Mouse (Mus musculus) gastrocnemius, postnatal 25 days (tissue): ENCODE measurements around the gene Map3k21. TPM values are rescaled to one million over a fixed set of nuclear protein-coding genes. Genes with fewer than 3 reads are reported as not detected.
A peak's percentile ranks its signal among the peaks of the same experiment; 100 is the strongest.

Experiments
- DNase-seq: peaks from one replicate; pipeline ENCODE4 v3.0.0; 2022
- long read RNA-seq, 2 experiments: library from polyadenylated mRNA; stranded (forward); transcript quantifications; one replicate each; pipeline ENCODE4 v2.0.0; 2021
- total RNA-seq, 2 experiments: library from RNA; stranded (reverse); gene quantifications; 1 replicate in 1 of 2; 2 replicates in 1 of 2; pipeline ENCODE4 v1.2.3; 2021

Map3k21 gene
- total RNA-seq = under 1 TPM; 0.05 to 0.08 TPM
- long read RNA-seq, experiment 1 = 0 reads
- long read RNA-seq, experiment 2 = 0 reads

DNA sequence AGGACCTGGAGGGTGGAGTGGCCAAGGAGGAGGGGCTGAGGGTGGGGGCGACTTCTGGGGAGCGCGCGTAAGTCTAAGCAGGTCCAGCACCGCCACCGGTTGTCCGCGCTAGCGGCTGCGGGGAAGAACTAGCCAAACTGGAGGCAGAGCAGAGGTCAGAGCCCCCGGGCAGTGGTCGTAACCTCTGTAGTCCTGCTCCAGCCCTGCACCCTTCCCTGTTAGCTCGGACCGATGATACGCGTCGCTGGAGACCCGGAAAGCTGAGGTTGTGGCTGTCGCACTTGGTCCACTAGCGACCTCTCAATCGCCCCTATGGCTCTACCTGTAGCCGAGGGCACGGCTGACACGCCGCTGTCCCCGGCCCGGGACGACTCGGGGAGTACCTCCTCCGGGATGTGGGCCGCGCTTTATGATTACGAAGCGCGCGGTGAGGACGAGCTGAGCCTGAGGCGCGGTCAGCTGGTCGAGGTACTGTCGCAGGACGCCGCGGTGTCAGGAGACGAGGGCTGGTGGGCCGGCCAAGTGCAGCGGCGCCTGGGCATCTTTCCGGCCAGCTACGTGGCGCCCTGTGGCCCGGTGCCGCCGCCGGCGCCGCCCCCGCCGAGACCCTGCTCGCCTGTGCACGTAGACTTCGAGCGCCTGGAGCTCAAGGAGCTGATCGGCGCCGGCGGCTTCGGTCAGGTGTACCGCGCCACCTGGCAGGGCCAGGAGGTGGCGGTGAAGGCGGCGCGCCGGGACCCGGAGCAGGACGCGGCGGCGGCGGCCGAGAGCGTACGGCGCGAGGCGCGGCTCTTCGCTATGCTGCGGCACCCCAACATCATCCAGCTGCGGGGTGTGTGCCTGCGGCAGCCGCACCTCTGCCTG, at the start of gene Map3k21:
Gene Map3k21, plus strand, starts transcription at position 86 of the 864 bp plus-strand sequence.
- peak; percentile 7 for DNase-seq

- no peak for DNase-seq
These were observed 44.1 kb upstream of the Map3k21 start for GRCm38 (mm10) chr8:125866125-125866524.

DNA sequence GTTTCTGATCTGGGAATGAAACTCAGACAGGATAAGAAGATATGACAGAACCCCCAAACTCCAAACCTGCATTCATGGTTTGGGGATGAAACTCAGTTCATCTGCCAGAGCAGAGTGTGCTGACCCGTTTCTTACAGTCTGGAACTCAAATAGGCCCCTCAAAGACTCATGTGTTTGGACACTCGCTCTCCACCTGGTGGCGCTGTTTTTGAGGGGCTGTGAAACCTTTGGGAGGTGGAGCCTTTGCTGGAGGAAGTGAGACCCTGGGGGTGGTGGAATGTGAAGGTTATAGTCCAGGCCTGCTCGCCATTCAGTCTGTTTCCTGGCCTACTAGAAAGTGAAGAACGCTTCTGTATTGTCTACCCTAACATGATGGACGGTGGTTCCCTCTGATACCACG, 41.7 kb upstream of the Map3k21 start:
- DNase-seq = no peak

DNA sequence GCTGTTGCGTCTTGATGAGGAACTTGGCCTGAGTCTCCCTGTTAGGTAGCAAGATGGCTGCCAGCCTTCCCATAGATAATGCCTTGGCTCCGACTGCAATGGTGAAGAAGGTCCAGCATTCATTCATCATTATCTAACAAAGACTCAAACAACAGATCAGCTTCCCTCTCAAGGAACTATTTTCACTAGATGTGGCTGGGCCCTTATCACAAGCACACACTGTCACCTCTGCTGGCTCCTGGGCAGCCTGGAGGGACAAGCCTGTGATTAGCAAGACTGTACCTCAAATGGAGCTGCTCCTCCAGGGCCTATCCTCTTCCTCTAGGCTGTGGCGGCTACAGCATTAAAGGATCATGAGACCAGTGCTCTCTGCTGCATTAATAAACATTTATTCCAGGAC, 40.5 kb upstream of the Map3k21 start:
- DNase-seq = no peak

- DNase-seq = no peak
These were observed 40.0 kb upstream of the Map3k21 start for GRCm38 (mm10) chr8:125870179-125870702.

DNA sequence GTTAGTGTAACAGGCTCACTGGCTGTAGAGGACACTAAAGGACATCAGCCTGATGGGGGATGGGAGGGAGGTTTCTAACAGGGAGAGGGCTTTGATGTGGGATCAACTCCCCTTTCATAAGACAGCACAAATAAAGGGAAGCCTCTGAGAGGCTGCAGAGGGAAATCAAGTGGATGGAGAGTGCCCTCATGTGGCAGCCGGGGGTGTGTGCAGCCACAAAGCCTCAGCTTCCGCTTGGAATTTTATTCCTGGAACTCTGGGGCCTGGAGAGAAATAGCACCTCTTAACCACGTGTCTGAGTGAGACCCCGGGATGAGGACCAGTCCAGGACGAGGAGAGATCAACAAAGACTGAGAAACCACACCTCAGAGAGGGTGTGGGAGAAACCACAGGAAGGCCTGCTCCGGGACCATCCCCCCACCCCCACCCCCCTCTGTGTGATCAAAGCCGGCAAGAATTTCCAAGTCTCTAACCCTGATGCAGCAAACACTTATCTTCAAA, 39.4 kb upstream of the Map3k21 start:
- peak; percentile 44 for DNase-seq

GRCm38 (mm10) chr8:125872501-125873249, 37.6 kb upstream of the Map3k21 start:
- no peak for DNase-seq

- DNase-seq = no peak
These were observed 37.1 kb upstream of the Map3k21 start for GRCm38 (mm10) chr8:125873250-125873534.

DNA sequence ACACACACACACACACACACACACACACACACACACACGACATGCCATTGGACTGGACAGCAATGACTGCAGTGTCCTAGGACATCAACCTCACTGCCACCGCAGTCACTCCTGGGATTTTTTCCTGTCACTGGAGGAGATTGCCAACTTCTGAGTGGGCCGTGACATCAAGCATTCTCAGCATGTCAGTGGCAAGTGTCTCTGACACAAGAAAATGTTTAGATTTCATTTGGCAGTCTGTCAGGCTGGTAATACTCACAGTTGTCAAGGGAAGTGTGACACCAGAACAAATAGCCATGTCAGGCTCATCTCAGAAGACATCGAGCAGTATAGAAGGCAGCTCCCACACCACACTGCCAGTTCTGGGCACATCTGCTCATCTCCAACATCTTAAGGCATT, 29.8 kb upstream of the Map3k21 start:
- no peak for DNase-seq

GRCm38 (mm10) chr8:125887549-125887948, 22.7 kb upstream of the Map3k21 start:
- no peak for DNase-seq

GRCm38 (mm10) chr8:125889920-125890319, 20.3 kb upstream of the Map3k21 start:
- no peak for DNase-seq

- DNase-seq = no peak
These were observed 12.9 kb upstream of the Map3k21 start for GRCm38 (mm10) chr8:125897388-125897787.

GRCm38 (mm10) chr8:125897868-125898788, 12.1 kb upstream of the Map3k21 start, which contains the start of gene Pcnx2:
Pcnx2 (minus strand) TSS chr8:125898317.
- no peak for DNase-seq

- no peak for DNase-seq
These were observed 11.4 kb upstream of the Map3k21 start for GRCm38 (mm10) chr8:125898899-125899298.

GRCm38 (mm10) chr8:125901167-125901566, 9.1 kb upstream of the Map3k21 start:
- DNase-seq = no peak

DNA sequence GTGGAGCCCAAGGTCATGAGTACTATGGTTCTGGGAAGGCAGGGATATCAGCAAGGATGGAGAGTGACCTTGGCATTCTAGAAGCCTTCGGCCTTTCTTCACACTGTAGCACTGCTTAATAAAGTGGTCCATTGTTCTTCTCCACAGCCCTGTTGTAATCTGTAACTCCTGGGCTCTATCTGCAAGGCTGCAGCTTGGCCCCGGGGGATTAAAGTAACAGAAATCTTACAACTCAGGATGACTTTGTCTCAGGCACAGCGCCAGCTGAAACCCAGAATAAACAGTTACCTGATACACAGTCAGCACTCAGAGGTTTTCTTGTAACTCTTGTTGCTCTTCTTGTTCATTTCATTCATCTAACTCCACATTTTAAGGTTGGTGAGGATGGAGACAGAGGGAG, 7.7 kb upstream of the Map3k21 start:
- DNase-seq = no peak

- no peak for DNase-seq
These were observed 4.9 kb upstream of the Map3k21 start for GRCm38 (mm10) chr8:125905341-125905740.

GRCm38 (mm10) chr8:125907311-125907710, 2.9 kb upstream of the Map3k21 start:
- DNase-seq = no peak

DNA sequence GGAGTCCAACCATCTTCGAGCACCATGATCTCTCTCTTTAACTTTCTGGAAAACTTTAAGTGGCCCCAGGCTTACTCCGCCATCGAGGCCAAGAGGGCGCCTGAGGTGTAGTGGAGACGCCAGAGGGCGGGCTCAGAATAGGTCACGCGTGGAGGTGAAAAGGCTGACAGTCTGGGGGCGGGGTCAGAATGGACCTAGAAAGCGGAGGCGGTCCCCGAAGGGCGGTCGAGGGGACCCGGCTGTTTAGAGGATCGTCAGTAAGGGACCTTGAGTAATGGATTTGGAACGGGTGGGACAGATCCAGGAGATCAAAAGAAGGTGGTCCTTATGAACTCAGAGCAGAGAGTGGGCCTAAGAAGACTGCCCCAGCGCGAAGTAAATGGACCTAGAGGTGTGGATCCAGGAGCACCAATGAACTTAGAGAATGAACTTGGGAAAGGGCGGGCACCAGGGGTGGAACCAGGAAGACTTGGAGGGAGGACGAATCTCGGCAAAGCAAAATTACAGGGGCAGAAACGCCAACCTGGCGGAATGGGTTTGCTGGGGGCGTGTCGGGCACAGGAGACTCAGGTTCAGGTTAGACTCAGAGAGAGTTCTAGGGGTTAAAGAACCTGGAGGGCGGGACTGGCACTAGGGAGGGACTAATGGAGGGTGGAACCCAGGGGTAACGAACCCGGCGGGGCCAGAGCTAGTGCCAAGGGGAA, 437 bp upstream of the Map3k21 start:
- no peak for DNase-seq

DNA sequence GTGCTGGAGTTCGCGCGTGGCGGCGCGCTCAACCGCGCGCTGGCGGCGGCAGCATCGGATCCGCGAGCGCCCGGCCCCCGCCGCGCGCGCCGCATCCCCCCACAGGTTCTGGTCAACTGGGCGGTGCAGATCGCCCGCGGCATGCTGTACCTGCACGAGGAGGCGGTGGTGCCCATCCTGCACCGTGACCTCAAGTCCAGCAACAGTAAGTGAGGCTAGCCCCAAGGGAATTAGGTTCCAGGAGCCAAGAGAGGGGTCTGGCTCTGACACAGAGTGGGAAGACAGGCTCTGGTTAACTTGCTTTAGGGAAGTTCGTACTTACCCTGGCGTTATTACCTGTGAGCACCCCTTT, 955 bp downstream of the Map3k21 start:
- DNase-seq = no peak

GRCm38 (mm10) chr8:125913206-125913605, 3.0 kb downstream of the Map3k21 start:
- no peak for DNase-seq
